Mouse (Mus musculus): ENCODE data around the gene Nmrk2.
"Not testable (repeated sequence)": the region's sequence is repeated elsewhere in the genome, so short reads cannot be mapped to it uniquely, and the experiment has no call there.

Nmrk2 gene

GRCm38 (mm10) chr10:81182336-81183333, 19.2 kb downstream of the Nmrk2 start, which contains the start of gene Dapk3:
TSS of gene Dapk3 (plus strand) at chr10:81183005.
- peak; percentile 99 for DNase-seq

DNA sequence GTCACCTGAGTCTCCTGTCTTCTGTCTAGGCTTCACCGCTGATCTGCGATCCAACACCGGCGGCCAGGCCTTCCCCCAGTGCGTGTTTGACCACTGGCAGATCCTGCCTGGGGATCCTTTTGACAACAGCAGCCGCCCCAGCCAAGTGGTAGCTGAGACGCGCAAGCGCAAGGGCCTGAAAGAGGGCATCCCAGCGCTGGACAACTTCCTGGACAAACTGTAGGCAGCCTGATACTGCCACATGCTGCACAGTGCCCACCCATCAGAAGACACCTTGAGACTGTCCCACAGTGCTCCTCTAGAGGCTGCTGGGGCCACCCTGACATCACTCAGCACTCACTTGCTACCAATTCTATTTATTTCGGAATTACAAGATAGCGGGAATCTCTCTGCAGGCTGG, 20.0 kb downstream of the Nmrk2 start:
- peak; percentile 30 for DNase-seq

GRCm38 (mm10) chr10:81180946-81181345, 20.9 kb downstream of the Nmrk2 start:
- no peak for DNase-seq

DNA sequence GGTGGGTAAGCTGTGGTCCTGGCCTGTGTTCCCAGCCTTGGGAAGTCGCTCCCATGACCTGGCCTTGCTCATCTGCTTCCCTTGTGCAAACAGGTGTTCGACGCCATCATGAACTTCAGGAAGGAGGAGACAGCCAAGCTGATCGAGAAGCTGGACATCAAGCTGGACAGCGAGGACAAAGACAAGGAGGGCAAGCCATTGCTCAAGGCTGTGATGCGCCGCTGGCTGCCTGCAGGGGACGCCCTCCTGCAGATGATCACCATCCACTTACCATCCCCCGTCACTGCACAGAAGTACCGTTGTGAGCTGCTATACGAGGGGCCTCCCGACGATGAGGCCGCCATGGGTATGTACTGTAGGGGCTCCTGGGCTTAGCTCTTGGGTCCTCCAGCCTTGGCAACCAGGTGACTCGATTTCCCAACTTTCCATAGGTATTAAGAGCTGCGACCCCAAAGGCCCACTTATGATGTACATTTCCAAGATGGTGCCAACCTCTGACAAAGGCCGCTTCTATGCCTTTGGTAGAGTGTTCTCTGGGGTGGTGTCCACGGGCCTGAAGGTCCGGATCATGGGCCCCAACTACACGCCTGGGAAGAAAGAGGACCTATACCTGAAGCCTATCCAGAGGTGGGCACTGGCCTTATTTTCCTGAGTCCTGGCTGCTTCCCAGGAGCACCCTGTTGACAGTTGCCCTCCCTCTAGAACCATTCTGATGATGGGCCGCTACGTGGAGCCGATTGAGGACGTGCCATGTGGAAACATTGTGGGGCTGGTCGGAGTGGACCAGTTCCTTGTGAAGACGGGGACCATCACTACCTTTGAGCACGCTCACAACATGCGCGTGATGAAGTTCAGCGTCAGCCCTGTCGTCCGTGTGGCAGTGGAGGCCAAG, 22.2 kb downstream of the Nmrk2 start:
- DNase-seq = no peak

GRCm38 (mm10) chr10:81178927-81179326, 22.9 kb downstream of the Nmrk2 start:
- no peak for DNase-seq

GRCm38 (mm10) chr10:81177958-81178712, 23.7 kb downstream of the Nmrk2 start:
- DNase-seq = peak; percentile 37

GRCm38 (mm10) chr10:81177491-81177925, 24.3 kb downstream of the Nmrk2 start:
- peak; percentile 67 for DNase-seq

DNA sequence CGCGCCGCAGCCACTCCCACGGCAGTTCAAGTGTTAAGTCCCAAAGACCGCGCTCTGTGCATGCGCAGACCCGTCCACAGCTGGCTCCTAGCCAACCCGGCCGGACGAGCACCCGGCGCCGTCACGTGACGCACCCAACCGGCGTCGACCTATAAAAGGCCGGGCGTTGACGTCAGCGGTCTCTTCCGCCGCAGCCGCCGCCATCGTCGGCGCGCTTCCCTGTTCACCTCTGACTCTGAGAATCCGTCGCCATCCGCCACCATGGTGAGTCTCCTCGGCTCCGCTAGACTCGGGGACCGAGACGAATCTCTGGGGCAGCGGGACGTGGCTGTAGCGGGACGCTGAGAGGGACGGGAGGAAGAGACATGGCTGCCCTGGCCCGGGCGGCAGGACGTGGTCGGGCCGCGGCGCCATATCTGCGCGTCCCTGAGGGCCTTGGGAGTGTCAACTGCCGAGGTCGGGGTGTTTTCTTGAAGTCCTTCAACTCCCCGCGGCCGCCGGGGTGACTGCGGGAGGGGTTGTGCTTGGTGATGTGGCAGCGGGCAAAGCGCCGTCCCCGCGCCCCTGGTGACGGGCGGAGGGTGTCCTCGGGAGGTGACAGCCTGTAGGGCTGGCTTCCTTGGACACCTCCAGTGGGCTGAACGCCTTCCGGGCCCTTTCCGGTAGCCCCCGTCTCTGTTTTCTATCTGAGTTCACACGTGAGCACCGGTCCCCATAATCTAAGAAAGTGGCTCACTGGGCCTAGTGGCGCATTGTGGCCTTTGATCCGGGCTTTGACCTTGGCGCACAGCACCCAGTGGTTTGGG, 25.2 kb downstream of the Nmrk2 start, which contains the start of gene Eef2:
TSS of gene Eef2 (plus strand) at position 166 of the 806 bp plus-strand sequence.
- peak; percentile 72 for DNase-seq

DNA sequence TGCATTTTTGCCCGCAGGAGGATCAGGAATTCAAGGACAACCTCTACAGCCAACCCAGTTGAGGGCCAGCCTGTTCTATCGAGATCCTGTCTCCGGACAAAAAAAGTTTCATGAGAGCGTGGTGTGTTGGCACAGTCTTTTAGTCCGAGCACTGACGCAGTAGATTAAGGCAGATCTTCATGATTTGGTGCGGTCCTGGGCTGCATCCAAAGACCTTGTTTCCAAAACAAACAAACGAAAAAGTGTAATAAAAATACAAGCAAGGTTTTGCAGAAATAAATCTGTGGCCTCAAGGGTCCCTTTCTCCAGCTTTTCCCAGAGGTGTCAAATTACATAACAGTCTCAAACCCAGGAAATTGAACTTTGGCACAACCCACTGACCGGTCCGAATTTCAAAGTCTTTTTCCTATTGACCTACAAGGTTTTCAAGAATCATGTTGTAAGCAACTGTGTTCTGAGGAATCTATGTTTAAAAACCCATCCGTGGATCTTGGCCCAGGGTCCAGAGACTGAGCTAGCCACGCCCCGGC, 25.9 kb downstream of the Nmrk2 start:
- DNase-seq = peak; percentile 100

GRCm38 (mm10) chr10:81175345-81175701, 26.5 kb downstream of the Nmrk2 start:
- not testable (repeated sequence) for DNase-seq

GRCm38 (mm10) chr10:81174617-81175344, 27.1 kb downstream of the Nmrk2 start:
- peak; percentile 91 for DNase-seq

DNA sequence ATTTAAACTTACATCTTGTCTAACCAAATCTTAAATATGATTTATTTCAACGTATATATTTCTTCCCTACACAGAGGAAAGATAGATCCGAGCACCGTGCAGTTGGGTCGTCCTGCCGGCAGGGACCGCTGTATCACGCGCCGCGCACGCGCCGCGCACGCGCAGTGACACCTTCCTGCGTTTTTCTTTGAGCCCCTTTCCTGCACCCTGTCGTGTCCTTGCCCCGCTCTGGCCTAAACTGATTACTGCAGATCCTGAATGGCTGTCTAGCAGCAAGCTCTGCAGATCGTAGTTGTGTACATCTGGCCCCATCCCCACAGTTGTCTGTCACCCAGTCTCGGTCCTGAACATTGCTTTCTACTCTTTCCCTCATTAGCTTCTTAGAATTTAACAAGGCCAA, 28.7 kb downstream of the Nmrk2 start:
- peak; percentile 83 for DNase-seq

GRCm38 (mm10) chr10:81169411-81169900, 32.4 kb downstream of the Nmrk2 start:
- DNase-seq = peak; percentile 43

GRCm38 (mm10) chr10:81168521-81169244, 33.2 kb downstream of the Nmrk2 start:
- peak; percentile 93 for DNase-seq

DNA sequence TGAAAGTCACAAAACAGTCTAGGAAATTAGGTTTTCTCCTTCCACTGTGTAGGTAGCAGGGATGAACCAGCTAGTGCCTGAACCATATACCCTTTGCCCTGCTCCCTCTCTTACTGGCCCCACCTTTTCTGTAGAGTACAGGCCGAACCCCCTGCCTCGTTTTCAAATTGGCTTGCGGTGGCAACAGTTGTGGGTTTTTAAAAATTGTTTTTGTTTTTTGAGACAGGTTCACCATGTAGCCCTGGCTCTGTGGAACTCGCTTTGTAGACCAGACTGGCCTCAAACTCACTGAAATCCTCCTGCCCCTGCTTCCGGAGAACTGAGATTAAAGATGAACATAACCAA, 33.8 kb downstream of the Nmrk2 start:
- DNase-seq = no peak

DNA sequence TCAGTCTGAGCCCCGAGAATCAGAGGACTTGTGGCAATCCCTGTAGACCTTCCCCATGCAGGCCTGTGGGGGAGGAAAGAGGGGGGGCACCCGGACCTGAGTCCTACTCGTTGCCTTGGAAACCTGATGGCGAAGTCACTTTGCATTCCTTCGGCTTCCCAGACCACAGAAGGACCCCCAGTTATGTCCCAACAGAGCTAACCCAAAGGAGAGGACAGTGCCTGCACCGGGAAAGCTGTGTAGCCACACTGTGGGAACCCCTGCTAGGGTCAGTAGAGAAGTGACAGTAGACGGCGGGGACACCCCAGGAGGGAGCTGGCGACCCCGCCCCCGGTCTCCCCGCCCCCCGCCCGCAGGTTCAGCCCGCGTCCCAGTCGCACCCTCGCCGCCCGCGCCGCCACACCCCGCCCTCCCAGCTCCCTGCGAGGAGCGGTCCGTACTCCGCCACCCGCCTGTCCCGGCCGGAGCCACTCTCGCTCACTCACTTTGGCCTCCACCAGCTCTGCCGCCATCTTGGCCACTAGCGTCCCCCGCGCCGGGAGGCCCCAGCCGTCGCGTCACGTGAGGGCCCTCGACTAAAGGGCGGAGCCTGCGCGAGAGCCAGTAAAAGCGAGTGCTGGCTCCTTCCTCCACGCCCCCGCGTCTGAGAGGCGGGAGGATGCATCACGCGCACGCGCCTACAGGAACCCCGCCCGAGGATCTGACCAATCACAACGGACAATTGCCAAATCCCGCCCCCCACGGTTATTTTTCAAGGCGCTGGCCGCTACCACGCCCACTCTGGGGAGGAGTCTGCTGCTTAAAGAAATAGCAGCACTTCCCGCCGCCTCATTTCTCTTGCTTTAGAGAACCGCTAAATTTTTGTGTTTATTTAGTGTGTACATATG, 34.4 kb downstream of the Nmrk2 start, which contains the start of gene Pias4:
TSS of gene Pias4 (minus strand) at position 724 of the 887 bp plus-strand sequence.
- peak; percentile 100 for DNase-seq

DNA sequence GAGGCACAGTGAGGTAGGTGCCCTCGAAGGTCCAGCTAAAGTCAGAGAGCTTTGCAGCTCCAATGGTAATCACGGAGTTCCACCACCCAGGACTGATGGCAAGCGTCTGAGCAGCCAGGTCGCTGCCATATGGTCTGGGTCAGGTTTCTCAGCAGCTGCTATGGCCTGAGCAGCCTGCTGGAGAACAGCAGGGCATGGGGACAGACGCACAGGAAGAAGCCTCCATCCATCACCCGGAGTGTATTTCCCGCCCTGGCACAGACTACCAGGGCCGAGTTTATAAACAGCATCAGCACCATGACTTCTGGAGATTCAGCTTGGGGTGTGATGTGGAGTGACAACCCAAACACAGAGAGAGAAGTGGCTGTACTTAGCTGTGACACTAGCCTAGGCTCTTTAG, 36.7 kb downstream of the Nmrk2 start:
- no peak for DNase-seq

- DNase-seq = no peak
Observed at GRCm38 (mm10) chr10:81162318-81162652, 39.6 kb downstream of the Nmrk2 start.
